Mouse (Mus musculus) kidney, embryonic 14.5 days (tissue): ENCODE data around the gene Nudt21. TPM values are rescaled to one million over a fixed set of nuclear protein-coding genes. Genes with fewer than 3 reads are reported as not detected.
"Not testable (repeated sequence)": the region's sequence is repeated elsewhere in the genome, so short reads cannot be mapped to it uniquely, and the experiment has no call there.

ENCODE experiments used
- ATAC-seq: fragments of 200-750 bp; cut with Nextera tagmentation; 2 replicates; pipeline ENCODE4 v1.8.0; 2017; ENCODE audit warnings: moderate number of reproducible peaks, mild to moderate bottlenecking, moderate TSS enrichment, moderate library complexity; ENCODE audit not compliant: low FRiP score, low TSS enrichment
- H3K27ac ChIP-seq: fragments of 300-500 bp; sonication (generic); 2 replicates; pipeline ENCODE4 v1.5.1; 2014; ENCODE audit warnings: low read depth, mild to moderate bottlenecking, low read length, moderate library complexity, mixed read lengths
- H3K27me3 ChIP-seq: fragments of 300-500 bp; sonication (generic); 2 replicates; pipeline ENCODE4 v1.6.1; 2014; ENCODE audit warnings: mild to moderate bottlenecking, low read length; ENCODE audit not compliant: control insufficient read depth, insufficient read depth
- H3K36me3 ChIP-seq: fragments of 300-500 bp; sonication (generic); 2 replicates; pipeline ENCODE4 v1.6.1; 2014; ENCODE audit warnings: low read length, mixed read lengths; ENCODE audit not compliant: control insufficient read depth, insufficient read depth
- H3K4me1 ChIP-seq: fragments of 300-500 bp; sonication (generic); 2 replicates; pipeline ENCODE4 v1.6.1; 2014; ENCODE audit warnings: low read length, mixed read lengths; ENCODE audit not compliant: control insufficient read depth, insufficient read depth
- H3K4me2 ChIP-seq: fragments of 300-500 bp; sonication (generic); replicated peaks from 2 replicates; pipeline ENCODE4 v1.6.1; 2014; ENCODE audit warnings: low read depth, mild to moderate bottlenecking, low read length
- H3K4me3 ChIP-seq: fragments of 300-500 bp; sonication (generic); 2 replicates; pipeline ENCODE4 v1.5.1; 2014; ENCODE audit warnings: mild to moderate bottlenecking, low read length
- H3K9ac ChIP-seq: fragments of 300-500 bp; sonication (generic); 2 replicates; pipeline ENCODE4 v1.6.1; 2014; ENCODE audit warnings: low read depth, mild to moderate bottlenecking, low read length, moderate library complexity
- H3K9me3 ChIP-seq: fragments of 300-500 bp; sonication (generic); 2 replicates; pipeline ENCODE4 v1.6.1; 2016; ENCODE audit warnings: low read length; ENCODE audit not compliant: control insufficient read depth
- WGBS: fragments of 180-500 bp; shearing (Covaris S2); extraction: QIAGEN DNeasy Blood & Tissue Kit; methylation state at CpG from one replicate; pipeline ENCODE4 v1.1.7; 2014; 5-methylcytosine and 5-hydroxymethylcytosine counted together
- polyA plus RNA-seq: library from polyadenylated mRNA; unstranded; fragments of >200 nt; fragmentation: Nextera tagmentation; extraction: Ambion mirVana; gene quantifications from 2 replicates; pipeline ENCODE4 v1.2.1, GENCODE M21; 2014

Nudt21 gene
- polyA plus RNA-seq, 1 experiment from 2014 or later, result 142 TPM

DNA sequence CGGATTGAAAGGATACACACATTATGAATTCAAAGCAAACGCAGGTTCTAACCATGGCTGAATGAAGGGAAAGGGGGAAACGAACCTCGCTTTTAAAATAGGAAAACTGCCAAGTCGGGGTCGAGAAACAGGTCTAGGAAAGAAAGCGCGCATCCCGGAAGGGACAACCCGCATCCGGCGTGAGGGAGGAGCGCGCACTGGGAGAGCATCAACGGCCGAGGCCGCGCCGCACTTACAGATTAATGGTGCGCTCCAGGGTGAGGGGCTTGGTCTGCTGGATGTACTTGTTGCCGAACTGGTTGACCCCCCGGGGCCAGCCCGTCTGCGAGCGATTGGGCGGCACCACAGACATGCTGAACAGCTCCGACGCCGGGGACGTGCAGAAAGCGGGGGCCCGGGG is 290 bp downstream of the Nudt21 start:
- not testable (repeated sequence) for H3K36me3 ChIP-seq, H3K9me3 ChIP-seq, H3K4me1 ChIP-seq, H3K27me3 ChIP-seq
- ATAC-seq, result peak; percentile 94
- under 1% methylated on average over 21 of the region's 32 CpGs for WGBS
- Histone ChIP-seq H3K4me3 (peak overlapping the region; percentile 88), H3K9ac (peak overlapping the region; percentile 52), H3K27ac (peak overlapping the region; percentile 80), H3K4me2 (peak overlapping the region; percentile 81)

GRCm38 (mm10) chr8:94035200-94035599 is 1.6 kb downstream of the Nudt21 start:
- ATAC-seq, result no peak
- Histone ChIP-seq H3K4me1 (peaks cover 9% of the 10 kb centered on the region; the same call in 1 of the 2 replicates), H3K9me3 (no peaks in the 10 kb centered on the region), H3K4me2 (peak overlapping the region; percentile 81), H3K9ac (peak overlapping the region; percentile 52; the same call in 1 of the 2 replicates), H3K27ac (no peak overlapping the region), H3K36me3 (peaks cover 9% of the 10 kb centered on the region; the same call in 1 of the 2 replicates), H3K27me3 (no peaks in the 10 kb centered on the region), H3K4me3 (peak overlapping the region; percentile 88)
- 59% methylated on average over 5 of the region's 5 CpGs for WGBS

- no peak overlapping the region for H3K27ac ChIP-seq
- peaks cover 9% of the 10 kb centered on the region; the same call in 1 of the 2 replicates for H3K4me1 ChIP-seq
- H3K9ac ChIP-seq, result no peak overlapping the region
- peaks cover 24% of the 10 kb centered on the region for H3K36me3 ChIP-seq
- no peaks in the 10 kb centered on the region for H3K27me3 ChIP-seq
- H3K4me2 ChIP-seq, result no peak overlapping the region
- no peaks in the 10 kb centered on the region for H3K9me3 ChIP-seq
- no peak for ATAC-seq
- WGBS, result 82% methylated on average over 3 of the region's 3 CpGs
- no peak overlapping the region for H3K4me3 ChIP-seq
Measured at GRCm38 (mm10) chr8:94033601-94034000, 3.2 kb downstream of the Nudt21 start.

GRCm38 (mm10) chr8:94029701-94030100 is 7.1 kb downstream of the Nudt21 start:
- no peak for ATAC-seq
- Histone ChIP-seq H3K4me2 (no peak overlapping the region), H3K27ac (no peak overlapping the region), H3K4me3 (no peak overlapping the region), H3K9me3 (no peaks in the 10 kb centered on the region), H3K9ac (no peak overlapping the region), H3K36me3 (peaks cover 59% of the 10 kb centered on the region), H3K27me3 (no peaks in the 10 kb centered on the region), H3K4me1 (no peaks in the 10 kb centered on the region)
- 87% methylated on average over 9 of the region's 9 CpGs for WGBS

DNA sequence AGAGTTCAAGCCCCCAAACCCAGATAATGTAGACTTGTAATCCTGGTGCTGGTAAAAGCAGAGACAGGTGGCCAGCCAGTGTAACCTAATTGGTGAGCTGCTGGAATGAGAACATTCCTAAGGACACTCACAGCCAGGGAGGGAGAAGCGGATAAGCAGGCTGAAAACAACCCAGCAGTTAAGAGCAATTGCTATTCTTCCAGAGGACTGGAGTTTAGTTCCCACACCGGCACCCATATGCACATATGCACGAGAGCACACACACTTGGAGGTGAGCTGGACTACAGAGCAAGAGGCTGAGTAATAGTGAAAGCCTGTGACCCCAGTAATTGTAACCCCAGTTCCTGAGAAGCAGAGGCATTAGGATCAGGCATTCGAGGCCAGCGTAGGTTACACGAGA is 12.9 kb downstream of the Nudt21 start:
- Histone ChIP-seq H3K4me2 (no peak overlapping the region), H3K9me3 (no peaks in the 10 kb centered on the region), H3K4me1 (no peaks in the 10 kb centered on the region), H3K9ac (no peak overlapping the region), H3K27ac (no peak overlapping the region), H3K36me3 (peaks cover 82% of the 10 kb centered on the region), H3K27me3 (no peaks in the 10 kb centered on the region), H3K4me3 (no peak overlapping the region)
- 97% methylated on average over 6 of the region's 6 CpGs for WGBS
- no peak for ATAC-seq

DNA sequence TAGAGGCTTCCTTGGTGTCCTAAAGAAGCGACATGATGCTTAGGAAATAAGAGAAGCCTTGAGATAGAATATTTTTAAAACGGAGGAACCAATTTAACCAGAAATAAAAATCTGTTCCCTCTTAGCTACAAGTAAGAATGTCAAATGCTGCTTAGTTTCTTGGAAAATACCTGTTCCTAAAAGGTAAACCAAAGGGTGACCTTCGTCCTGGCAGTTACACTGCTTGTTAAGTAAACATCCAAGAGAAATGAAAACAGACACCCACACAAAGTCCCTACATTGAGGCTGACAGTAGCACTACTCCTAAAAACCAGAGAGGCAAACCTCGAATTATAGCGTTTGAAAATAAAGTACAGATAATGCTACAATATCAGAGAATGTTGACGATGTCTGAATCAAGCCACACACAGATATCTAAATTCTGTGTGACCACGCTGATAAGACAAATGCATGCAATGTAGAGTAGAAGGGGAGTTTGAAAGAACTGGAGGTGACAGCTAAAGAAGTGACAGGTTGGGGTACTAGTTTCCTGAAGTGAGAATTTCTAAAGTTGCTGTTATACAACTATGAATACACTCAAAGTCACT is 23.7 kb downstream of the Nudt21 start:
- WGBS, result 27% methylated on average over 7 of the region's 7 CpGs
- Histone ChIP-seq H3K9ac (peak overlapping the region; percentile 98), H3K27ac (no peak overlapping the region), H3K4me3 (peak overlapping the region; percentile 95), H3K36me3 (no peaks in the 10 kb centered on the region; the same call in 1 of the 2 replicates), H3K9me3 (no peaks in the 10 kb centered on the region), H3K4me1 (peaks cover 21% of the 10 kb centered on the region; the same call in 1 of the 2 replicates), H3K27me3 (no peaks in the 10 kb centered on the region), H3K4me2 (peak overlapping the region; percentile 69)
- no peak for ATAC-seq

DNA sequence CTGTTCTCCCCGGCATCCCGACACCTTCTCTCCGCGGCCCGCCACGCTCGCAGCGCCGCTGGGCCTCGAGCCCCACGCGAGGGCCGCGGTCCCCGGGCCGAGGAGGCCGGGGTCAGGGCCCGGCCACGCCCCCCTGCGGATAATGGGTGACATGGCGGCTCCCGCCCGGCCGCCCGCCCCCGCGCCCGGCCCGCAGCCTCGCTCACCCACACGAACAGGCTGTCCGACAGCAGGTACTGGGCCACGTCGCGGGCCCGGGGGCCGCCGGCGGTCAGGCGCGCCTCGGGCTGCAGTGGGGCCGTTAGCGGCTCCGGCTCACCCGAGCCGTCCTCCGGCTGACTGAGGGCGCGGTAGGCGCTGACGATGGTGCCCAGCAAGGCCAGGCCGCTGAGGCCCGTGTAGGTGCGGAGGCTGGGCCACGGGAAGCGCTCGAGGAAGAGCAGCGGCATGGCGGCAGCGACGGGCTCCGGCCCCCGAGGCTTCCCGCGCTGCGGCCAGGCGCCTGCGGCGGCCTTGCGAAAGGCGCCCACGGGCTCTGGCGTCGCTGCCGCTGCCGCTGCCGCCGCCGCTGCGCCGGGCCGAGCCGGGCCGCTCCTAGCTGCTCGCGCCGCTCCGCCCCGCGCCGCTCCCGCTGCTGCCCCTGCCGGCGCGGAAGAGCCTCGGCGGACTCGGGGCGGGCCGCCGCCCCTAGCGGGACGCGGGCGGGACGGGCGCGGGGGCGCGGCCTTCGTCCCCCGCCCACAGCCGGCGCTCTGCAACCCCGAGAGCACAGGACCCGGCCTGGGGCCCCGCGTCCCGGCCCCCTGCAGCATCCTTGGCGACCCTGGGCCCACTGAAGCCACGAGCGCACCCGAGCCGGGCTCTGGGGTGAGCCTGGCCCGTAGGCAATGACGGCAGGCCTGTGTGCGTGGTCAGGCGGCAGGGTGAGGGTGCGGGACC is 24.5 kb downstream of the Nudt21 start, which contains the start of gene Amfr:
Gene Amfr, minus strand, starts transcription at position 830 of the 939 bp plus-strand sequence.
- Histone ChIP-seq H3K27ac (peak within 1 kb of the TSS; percentile 91), H3K4me1 (peaks cover 21% of the 10 kb centered on the region; the same call in 1 of the 2 replicates), H3K36me3 (no peaks in the 10 kb centered on the region), H3K4me2 (peak within 1 kb of the TSS; percentile 69), H3K4me3 (peak within 1 kb of the TSS; percentile 95), H3K9me3 (no peaks in the 10 kb centered on the region), H3K27me3 (no peaks in the 10 kb centered on the region), H3K9ac (peak within 1 kb of the TSS; percentile 98)
- WGBS, result under 1% methylated on average over 91 of the region's 130 CpGs
- peak; percentile 93 for ATAC-seq

- H3K4me2 ChIP-seq, result peak overlapping the region; percentile 69
- no peaks in the 10 kb centered on the region for H3K36me3 ChIP-seq
- peak overlapping the region; percentile 95 for H3K4me3 ChIP-seq
- H3K9ac ChIP-seq, result peak overlapping the region; percentile 98
- H3K27me3 ChIP-seq, result no peaks in the 10 kb centered on the region
- H3K27ac ChIP-seq, result peak overlapping the region; percentile 91
- 3% methylated on average over 48 of the region's 48 CpGs for WGBS
- no peaks in the 10 kb centered on the region for H3K9me3 ChIP-seq
- H3K4me1 ChIP-seq, result peaks cover 21% of the 10 kb centered on the region; the same call in 1 of the 2 replicates
- no peak for ATAC-seq
Measured at GRCm38 (mm10) chr8:94011076-94012012, 25.5 kb downstream of the Nudt21 start.
